ENCODE assay signal across 19 mouse cellular contexts in the genomic region with DNA sequence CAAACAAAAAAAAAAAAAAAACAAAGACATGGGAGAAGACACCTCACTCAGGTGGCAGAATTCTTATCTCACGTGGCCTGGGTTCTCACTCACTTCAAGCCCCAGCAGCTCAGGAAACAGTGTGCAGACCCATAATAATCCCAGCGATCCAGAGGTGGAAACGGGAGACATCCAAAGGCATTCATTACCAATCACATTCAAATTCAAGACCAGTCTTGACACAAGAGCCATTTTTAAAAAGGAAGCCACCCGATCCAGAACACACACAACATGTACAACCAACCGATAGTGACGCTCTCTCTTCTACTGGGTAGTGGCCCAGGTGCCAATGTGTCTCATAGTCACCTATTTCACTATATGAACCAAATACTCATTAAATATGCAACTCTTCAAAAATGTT.
"Had no signal": no experiment of that assay in that cellular context is flagged by ENCODE, and none has a peak within 500 bp of the region (broad histone marks: within the 10 kb centered on the region; RNA-seq: fewer than 3 reads in every experiment).

No protein-coding gene starts in this region.

- H3K9me3 ChIP-seq: midbrain, embryonic 10.5 days; midbrain, embryonic 12.5 days; neural tube, embryonic 13.5 days; neural tube, embryonic 15.5 days; stomach, embryonic 15.5 days had no signal

- H3K36me3 ChIP-seq: midbrain, embryonic 10.5 days; midbrain, embryonic 12.5 days; neural tube, embryonic 13.5 days; neural tube, embryonic 15.5 days; stomach, embryonic 15.5 days had no signal

- H3K4me3 ChIP-seq: midbrain, embryonic 10.5 days; midbrain, embryonic 12.5 days; myocyte; neural tube, embryonic 13.5 days; neural tube, embryonic 15.5 days; stomach, embryonic 15.5 days had no signal

- ATAC-seq: midbrain, embryonic 16.5 days had no signal

- DNase-seq: lung, adult 18-20 months; lung, embryonic 14.5 days; lung, postnatal 10 days; lung, postnatal 4 days; midbrain, embryonic 14.5 days; retina, postnatal 1 day; right cerebral cortex, adult 18-20 months; right cerebral cortex, postnatal 25 days; thymus, adult 2 months; thymus, postnatal 25 days; thymus, postnatal 4 days had no signal

- H3K27ac ChIP-seq: midbrain, embryonic 12.5 days; neural tube, embryonic 13.5 days; neural tube, embryonic 15.5 days; stomach, postnatal 0 days had no signal

- H3K27me3 ChIP-seq: midbrain, embryonic 12.5 days; neural tube, embryonic 13.5 days; neural tube, embryonic 15.5 days; stomach, embryonic 15.5 days had no signal
